Mouse (Mus musculus): ENCODE measurements around the gene Wnt9b. TPM values are rescaled to one million over a fixed set of nuclear protein-coding genes. Genes with fewer than 3 reads are reported as not detected.
"Not testable (repeated sequence)": the region's sequence is repeated elsewhere in the genome, so short reads cannot be mapped to it uniquely, and the experiment has no call there.

Gene Wnt9b
- polyA plus RNA-seq, 1 experiment from 2014 or later = 0.84 TPM

DNA sequence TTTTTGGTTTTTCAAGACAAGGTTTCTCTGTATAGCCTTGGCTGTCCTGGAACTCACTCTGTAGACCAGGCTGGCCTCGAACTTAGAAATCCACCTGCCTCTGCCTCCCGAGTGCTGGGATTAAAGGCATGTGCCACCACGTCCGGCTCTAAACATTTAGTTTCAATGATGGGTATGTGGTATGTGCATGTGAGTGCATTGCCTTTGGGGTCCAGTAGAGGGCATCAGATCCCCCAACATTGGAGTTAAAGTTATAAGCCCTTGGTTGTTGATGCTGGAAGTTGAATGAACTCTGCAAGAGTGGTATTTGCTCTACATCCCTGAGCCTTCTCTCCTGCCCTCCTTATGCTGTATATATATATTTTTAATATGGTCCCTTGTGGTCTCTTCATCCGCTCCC, 11.3 kb upstream of the Wnt9b start:
- peaks cover 29% of the 10 kb centered on the region for H3K27me3 ChIP-seq
- H3K27ac ChIP-seq (replicated peaks); ATAC-seq (ENCODE audit: low FRiP score, low read depth); H3K9me3 ChIP-seq; H3K4me3 ChIP-seq; H3K9ac ChIP-seq (replicated peaks); H3K4me2 ChIP-seq (replicated peaks); H3K36me3 ChIP-seq: not testable (repeated sequence)
- peaks cover 20% of the 10 kb centered on the region for H3K4me1 ChIP-seq
- 91% methylated on average over 5 of the region's 5 CpGs for WGBS

DNA sequence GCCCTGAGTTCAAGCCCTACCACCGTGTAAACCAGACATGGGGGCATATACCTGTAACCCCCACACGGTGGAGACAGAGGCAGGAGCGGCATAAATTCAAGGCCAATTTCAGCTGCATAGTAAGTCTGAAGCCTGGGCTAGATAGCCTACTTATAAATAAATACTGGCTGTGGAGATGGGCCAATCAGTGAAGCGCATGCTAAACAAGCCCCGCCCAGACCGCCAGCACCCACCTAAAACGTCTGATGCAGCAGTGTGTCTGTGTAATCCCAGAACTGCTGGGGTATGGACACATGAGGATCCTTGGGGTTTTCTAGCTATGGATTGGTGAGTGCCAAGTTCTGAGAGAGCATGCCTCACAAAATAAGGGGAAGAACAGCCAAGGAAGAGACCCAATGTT, 10.5 kb upstream of the Wnt9b start:
- Histone ChIP-seq H3K9me3 (no peaks in the 10 kb centered on the region), H3K4me1 (peaks cover 12% of the 10 kb centered on the region), H3K4me2 (replicated peaks) (no peak overlapping the region), H3K27me3 (peaks cover 28% of the 10 kb centered on the region), H3K27ac (replicated peaks) (no peak overlapping the region), H3K36me3 (no peaks in the 10 kb centered on the region), H3K9ac (replicated peaks) (no peak overlapping the region), H3K4me3 (no peak overlapping the region)
- WGBS = 55% methylated on average over 7 of the region's 7 CpGs
- no peak for ATAC-seq (ENCODE audit: low FRiP score, low read depth)

DNA sequence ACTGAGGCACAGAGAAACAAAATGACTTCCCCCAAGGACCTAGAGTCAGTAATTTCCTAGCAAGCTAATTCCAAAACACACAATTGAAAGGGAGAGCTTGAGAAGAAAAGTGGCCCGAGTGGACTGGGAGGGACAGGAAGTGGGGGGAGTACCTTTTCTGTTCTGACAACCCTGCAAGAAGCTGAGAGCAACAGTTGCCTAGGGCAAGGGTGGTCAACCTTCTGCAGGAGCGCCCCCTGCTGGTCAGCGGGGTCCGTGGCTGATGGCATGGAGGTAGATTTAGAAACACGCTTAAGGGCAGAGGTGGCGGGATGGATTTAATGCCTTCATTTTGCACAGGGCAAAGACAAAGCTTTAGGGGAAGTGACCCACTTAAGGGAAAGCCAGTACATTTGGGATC, 9.1 kb upstream of the Wnt9b start:
- no peaks in the 10 kb centered on the region for H3K4me1 ChIP-seq
- no peaks in the 10 kb centered on the region for H3K9me3 ChIP-seq
- no peak for ATAC-seq (ENCODE audit: low FRiP score, low read depth)
- no peak overlapping the region for H3K27ac ChIP-seq (replicated peaks)
- no peak overlapping the region for H3K4me3 ChIP-seq
- no peaks in the 10 kb centered on the region for H3K36me3 ChIP-seq
- no peak overlapping the region for H3K9ac ChIP-seq (replicated peaks)
- H3K27me3 ChIP-seq = peaks cover 30% of the 10 kb centered on the region
- 9% methylated on average over 6 of the region's 6 CpGs for WGBS
- H3K4me2 ChIP-seq (replicated peaks) = no peak overlapping the region

DNA sequence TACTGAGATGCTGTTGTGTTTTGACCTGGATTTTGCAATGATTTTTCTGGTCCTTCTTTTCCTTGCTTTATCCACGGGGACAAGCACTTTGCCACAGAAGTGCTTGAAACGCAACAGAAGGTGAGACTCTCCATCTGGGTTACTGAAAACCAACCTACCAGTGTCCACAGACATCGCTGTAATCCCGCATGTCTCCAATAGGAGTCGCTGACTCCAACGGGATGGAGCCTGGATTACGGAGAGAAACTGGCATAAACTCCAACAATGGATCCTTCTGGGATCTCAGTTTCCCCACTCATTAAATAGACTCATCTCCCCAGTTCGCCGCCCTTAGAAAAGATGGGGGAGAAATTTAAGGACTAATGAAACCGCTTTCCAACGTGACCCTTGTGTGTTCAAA, 8.4 kb upstream of the Wnt9b start:
- no peaks in the 10 kb centered on the region for H3K9me3 ChIP-seq
- H3K4me1 ChIP-seq = no peaks in the 10 kb centered on the region
- peaks cover 35% of the 10 kb centered on the region for H3K27me3 ChIP-seq
- no peak overlapping the region for H3K4me2 ChIP-seq (replicated peaks)
- H3K4me3 ChIP-seq = no peak overlapping the region
- ATAC-seq (ENCODE audit: low FRiP score, low read depth) = no peak
- no peak overlapping the region for H3K9ac ChIP-seq (replicated peaks)
- no peak overlapping the region for H3K27ac ChIP-seq (replicated peaks)
- WGBS = 53% methylated on average over 11 of the region's 11 CpGs
- H3K36me3 ChIP-seq = no peaks in the 10 kb centered on the region

DNA sequence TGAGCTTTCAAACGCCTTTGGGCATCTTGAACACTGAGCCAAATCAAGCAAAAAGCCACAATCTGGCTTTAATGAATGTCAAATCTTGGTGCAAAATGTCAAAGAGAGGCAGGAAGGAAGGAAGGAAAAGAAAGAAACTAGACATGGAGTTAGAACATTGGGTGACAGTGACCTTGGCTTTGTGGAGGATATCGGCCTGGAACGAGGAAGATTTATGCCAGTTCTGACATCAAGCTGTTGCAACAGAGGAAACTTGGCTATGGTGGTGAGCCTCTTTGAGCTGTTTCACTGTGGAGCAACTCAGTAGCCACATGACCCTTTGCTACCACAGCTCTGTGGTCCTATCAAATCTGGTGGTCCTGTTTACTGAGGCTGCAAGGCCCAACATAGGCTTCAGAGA, 991 bp upstream of the Wnt9b start:
- no peak overlapping the region for H3K4me3 ChIP-seq
- no peak overlapping the region for H3K27ac ChIP-seq (replicated peaks)
- ATAC-seq (ENCODE audit: low FRiP score, low read depth) = no peak
- H3K27me3 ChIP-seq = peaks cover 87% of the 10 kb centered on the region
- no peak overlapping the region for H3K9ac ChIP-seq (replicated peaks)
- H3K4me1 ChIP-seq = peaks cover 12% of the 10 kb centered on the region
- no peaks in the 10 kb centered on the region for H3K9me3 ChIP-seq
- no peaks in the 10 kb centered on the region for H3K36me3 ChIP-seq
- no peak overlapping the region for H3K4me2 ChIP-seq (replicated peaks)
- 67% methylated on average over 3 of the region's 3 CpGs for WGBS

DNA sequence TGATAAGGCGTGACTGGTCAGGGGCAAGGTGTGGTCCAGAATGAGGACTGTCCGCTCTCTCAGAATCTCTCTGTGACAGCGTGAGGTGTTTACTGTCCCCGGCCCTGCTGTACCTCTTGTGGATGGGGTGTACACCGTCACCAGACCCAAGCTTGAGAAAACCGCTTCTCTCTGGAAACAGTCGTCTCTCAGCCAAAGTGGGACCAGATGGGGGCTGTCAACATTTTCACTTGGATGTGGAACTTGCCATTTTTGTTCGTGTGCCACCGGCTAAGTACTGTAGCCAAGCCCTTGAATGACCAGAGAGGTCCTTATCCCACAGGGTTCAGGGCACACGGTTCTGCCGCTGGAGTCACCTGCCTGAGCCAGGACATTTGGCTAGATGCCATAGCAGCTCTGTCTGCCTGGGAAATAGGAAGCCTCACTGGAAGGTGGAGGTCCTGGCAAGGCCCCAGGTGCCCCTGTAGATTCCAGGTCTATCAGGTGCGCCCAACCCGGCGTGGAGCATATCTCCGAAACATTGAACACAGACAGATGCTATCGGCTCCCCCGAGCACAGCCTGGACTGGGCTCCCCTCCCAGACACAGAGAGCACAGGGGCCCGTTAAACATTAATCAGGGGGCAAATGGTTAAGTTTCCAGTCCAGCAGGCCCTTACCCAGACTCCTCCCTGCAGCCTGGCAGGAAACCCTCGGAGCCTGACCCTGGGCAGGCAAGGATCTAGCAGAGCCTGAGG, 14.4 kb downstream of the Wnt9b start:
- Histone ChIP-seq H3K27ac (replicated peaks) (no peak overlapping the region), H3K4me2 (replicated peaks) (no peak overlapping the region), H3K4me3 (no peak overlapping the region), H3K27me3 (peaks cover 9% of the 10 kb centered on the region), H3K4me1 (no peaks in the 10 kb centered on the region), H3K9me3 (no peaks in the 10 kb centered on the region), H3K9ac (replicated peaks) (no peak overlapping the region), H3K36me3 (no peaks in the 10 kb centered on the region)
- WGBS = 81% methylated on average over 19 of the region's 19 CpGs
- ATAC-seq (ENCODE audit: low FRiP score, low read depth) = no peak

DNA sequence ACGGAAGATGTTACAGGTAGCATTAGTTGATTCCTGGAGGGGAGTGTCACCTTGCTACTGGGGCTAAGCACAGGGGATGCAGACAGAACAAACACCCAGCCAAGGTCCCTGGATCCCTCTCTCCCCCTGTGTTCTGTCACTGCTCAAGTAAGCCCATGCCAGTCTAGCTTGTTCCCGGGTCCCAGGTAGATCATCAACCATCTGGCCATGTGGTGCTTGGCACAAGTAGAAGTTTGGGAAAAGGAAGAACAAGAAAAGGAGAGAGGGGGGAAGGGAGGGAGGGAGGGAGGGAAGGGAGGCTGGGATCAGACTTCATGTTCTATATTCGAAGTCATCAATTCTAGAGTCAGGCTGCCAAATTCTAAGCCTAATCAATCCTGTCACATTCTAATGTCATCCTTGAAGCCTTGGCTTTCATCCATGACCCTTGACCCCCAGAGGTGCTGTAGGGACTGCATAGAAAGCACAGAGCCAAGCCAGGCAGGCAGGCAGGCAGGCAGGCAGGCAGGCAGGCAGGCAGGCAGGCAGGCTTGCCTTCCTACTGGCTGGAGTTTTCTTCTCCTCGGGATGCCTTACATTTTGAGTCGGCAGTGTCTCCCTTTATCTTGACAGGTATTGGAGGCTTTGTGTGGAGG, 15.1 kb downstream of the Wnt9b start:
- WGBS = 77% methylated on average over 5 of the region's 5 CpGs

DNA sequence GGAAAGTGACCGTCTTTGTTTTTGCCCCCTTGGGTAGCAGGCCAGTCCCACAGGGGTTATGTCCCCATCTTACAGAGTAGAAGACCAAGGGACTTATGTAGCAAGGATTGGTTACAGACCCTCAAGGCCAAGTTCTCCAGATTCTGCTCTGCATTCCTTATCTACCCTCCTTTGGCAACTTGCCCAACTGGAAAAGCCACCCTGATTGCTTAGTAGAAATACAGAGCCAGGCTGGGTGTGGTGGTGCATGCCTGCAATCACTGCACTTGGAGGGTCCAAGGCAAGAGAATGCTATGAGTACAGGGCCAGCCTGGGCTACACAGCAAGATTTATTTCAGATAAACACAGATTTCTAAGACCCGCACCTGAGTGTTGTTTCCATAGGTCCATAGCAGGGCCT, 15.7 kb downstream of the Wnt9b start:
- WGBS = 86% methylated on average over 2 of the region's 2 CpGs
- Histone ChIP-seq H3K9me3 (no peaks in the 10 kb centered on the region), H3K27me3 (peaks cover 9% of the 10 kb centered on the region), H3K4me1 (no peaks in the 10 kb centered on the region), H3K9ac (replicated peaks) (no peak overlapping the region), H3K36me3 (no peaks in the 10 kb centered on the region), H3K4me2 (replicated peaks) (no peak overlapping the region), H3K4me3 (no peak overlapping the region), H3K27ac (replicated peaks) (no peak overlapping the region)
- no peak for ATAC-seq (ENCODE audit: low FRiP score, low read depth)

More for the DNA sequence above, 15.1 kb downstream of the Wnt9b start:
- H3K9ac ChIP-seq (replicated peaks) = no peak overlapping the region
- H3K4me1 ChIP-seq = no peaks in the 10 kb centered on the region
- peaks cover 9% of the 10 kb centered on the region for H3K27me3 ChIP-seq
- H3K9me3 ChIP-seq = no peaks in the 10 kb centered on the region
- H3K27ac ChIP-seq (replicated peaks) = no peak overlapping the region
- no peaks in the 10 kb centered on the region for H3K36me3 ChIP-seq
- H3K4me3 ChIP-seq = no peak overlapping the region
- ATAC-seq (ENCODE audit: low FRiP score, low read depth) = no peak
- H3K4me2 ChIP-seq (replicated peaks) = no peak overlapping the region

DNA sequence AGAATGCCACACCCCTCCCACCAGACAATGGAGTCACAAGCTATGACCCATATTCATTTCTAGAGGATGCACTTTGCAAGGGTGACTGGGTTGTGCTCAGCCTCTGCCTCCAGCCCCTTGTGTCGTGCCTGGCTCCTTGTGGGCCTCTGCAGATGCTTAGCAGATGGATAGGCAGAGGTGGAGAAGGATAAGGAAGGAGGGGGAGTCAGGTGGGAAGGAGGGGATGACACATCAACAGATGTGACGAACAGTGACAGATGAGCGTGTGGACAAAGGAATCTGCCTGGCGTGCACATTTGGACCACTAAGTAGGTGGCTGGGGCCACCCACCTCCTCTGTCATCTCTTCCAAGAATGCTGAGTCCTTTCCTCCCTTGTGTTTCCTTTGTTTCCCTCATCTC, 16.6 kb downstream of the Wnt9b start:
- Histone ChIP-seq H3K27me3 (peaks cover 9% of the 10 kb centered on the region), H3K9me3 (no peaks in the 10 kb centered on the region), H3K4me1 (no peaks in the 10 kb centered on the region), H3K27ac (replicated peaks) (no peak overlapping the region), H3K4me3 (no peak overlapping the region), H3K9ac (replicated peaks) (no peak overlapping the region), H3K36me3 (no peaks in the 10 kb centered on the region), H3K4me2 (replicated peaks) (no peak overlapping the region)
- 73% methylated on average over 4 of the region's 4 CpGs for WGBS
- no peak for ATAC-seq (ENCODE audit: low FRiP score, low read depth)

DNA sequence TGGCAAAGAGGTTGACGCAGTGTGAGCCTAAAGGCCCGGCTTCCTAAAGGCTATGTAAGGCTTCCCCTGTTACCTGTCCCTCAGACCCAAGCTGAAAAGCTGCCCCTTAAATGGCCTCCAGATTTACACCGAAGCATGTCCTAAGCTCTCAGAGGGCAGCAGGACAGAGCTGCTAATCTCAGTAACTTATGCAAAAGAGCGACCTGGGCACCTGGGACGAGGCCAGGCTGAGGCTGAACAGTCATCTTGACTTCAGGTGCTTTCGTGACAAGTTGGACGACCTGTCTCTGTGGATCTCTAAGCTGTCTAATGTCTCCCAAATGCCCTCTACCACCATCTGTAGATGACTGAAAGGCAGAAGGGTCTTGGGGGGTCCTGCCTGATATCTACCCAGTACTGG, 17.3 kb downstream of the Wnt9b start:
- H3K36me3 ChIP-seq = no peaks in the 10 kb centered on the region
- H3K4me1 ChIP-seq = no peaks in the 10 kb centered on the region
- H3K9ac ChIP-seq (replicated peaks) = no peak overlapping the region
- no peak overlapping the region for H3K4me3 ChIP-seq
- H3K9me3 ChIP-seq = no peaks in the 10 kb centered on the region
- no peak for ATAC-seq (ENCODE audit: low FRiP score, low read depth)
- WGBS = 84% methylated on average over 7 of the region's 7 CpGs
- no peak overlapping the region for H3K4me2 ChIP-seq (replicated peaks)
- H3K27ac ChIP-seq (replicated peaks) = no peak overlapping the region
- H3K27me3 ChIP-seq = peaks cover 9% of the 10 kb centered on the region

DNA sequence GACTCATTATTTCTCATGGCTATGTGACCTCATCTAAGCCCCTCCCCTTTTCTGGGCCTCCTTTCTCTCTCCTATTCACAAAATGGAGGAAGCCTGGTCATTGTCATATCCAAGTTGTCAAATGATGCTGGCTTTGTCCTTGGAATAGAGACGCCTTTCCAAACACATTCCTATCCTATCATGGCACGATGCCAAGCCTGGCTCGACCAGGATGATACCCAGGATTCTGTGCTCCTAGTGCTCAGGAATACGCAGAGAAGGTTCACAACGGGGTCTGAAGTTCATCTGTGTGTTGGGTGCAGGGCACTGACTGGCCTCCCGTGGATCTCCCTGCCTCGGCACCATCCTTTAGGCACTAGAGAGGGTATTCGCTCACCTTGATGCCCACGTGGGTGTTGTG, 18.0 kb downstream of the Wnt9b start:
- Histone ChIP-seq H3K4me3 (no peak overlapping the region), H3K4me1 (no peaks in the 10 kb centered on the region), H3K27ac (replicated peaks) (no peak overlapping the region), H3K9me3 (no peaks in the 10 kb centered on the region), H3K4me2 (replicated peaks) (no peak overlapping the region), H3K36me3 (no peaks in the 10 kb centered on the region), H3K27me3 (peaks cover 9% of the 10 kb centered on the region), H3K9ac (replicated peaks) (no peak overlapping the region)
- no peak for ATAC-seq (ENCODE audit: low FRiP score, low read depth)
- WGBS = 90% methylated on average over 9 of the region's 9 CpGs

DNA sequence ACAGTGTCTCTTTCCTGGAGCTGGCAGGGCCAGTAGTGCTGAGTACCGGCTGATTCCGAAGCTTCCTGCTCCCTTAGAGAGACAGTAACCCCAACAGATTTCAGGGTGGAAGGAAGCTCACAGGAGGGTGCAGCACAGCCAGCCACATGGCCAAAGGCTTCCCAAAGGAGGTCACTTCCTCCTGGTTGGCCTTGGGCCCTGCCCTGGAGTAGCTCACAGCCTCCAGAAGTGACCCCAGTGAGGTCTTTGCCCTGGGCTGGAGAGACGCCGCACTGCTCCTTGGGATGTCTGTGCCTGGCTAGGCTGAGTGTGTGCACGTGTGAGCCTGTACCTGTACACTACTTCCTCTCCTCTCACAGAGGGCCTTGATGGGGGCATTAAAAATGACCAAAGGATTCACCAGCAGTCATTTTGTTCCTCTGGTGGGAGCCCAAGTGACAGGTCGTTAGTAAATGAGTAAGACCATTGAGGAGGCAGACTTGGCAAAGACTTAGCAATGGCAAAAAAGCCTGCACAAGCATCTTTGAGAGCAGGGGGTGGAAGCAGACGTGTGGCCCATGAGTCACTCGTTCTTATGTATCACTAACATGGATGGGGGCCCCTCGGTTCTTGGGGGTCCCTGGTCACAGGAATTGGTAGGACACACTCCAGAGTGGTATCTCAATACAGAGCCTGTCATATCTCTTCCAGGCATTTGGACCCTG, 20.2 kb downstream of the Wnt9b start:
- ATAC-seq (ENCODE audit: low FRiP score, low read depth) = no peak
- Histone ChIP-seq H3K4me2 (replicated peaks) (no peak overlapping the region), H3K4me3 (no peak overlapping the region), H3K27ac (replicated peaks) (no peak overlapping the region), H3K27me3 (peaks cover 9% of the 10 kb centered on the region), H3K9me3 (no peaks in the 10 kb centered on the region), H3K36me3 (no peaks in the 10 kb centered on the region), H3K9ac (replicated peaks) (no peak overlapping the region), H3K4me1 (no peaks in the 10 kb centered on the region)
- WGBS = 74% methylated on average over 9 of the region's 9 CpGs

Data from midbrain, embryonic 12.5 days (tissue).